Mouse (Mus musculus): Measurements from ENCODE around the gene Wdr66.

The Wdr66 gene

GRCm38 (mm10) chr5:123229296-123229695 lies 22.6 kb upstream of the Wdr66 start:
- Histone ChIP-seq H3K36me3 (ENCODE audit: insufficient read depth, low read length) (peaks cover 3% of the 10 kb centered on the region; the same call in 1 of the 2 replicates), H3K4me1 (replicated peaks; ENCODE audit: low read depth, low read length) (peaks cover 18% of the 10 kb centered on the region), H3K4me3 (replicated peaks; ENCODE audit: low read length) (peak overlapping the region; percentile 88; the same call in 1 of the 2 replicates), H3K27me3 (ENCODE audit: insufficient read depth, low read length) (no peaks in the 10 kb centered on the region), H3K9me3 (ENCODE audit: low read length) (no peaks in the 10 kb centered on the region)
- TF ChIP-seq CTCF (conservative IDR thresholded peaks at IDR 0.05; ENCODE audit: low read length) (no peak), NANOG (IDR thresholded peaks at IDR 0.05; ENCODE audit: borderline replicate concordance, low read length) (no peak), POU5F1 (IDR thresholded peaks at IDR 0.05; ENCODE audit: borderline replicate concordance, low read length) (no peak)

GRCm38 (mm10) chr5:123232180-123232579 lies 19.7 kb upstream of the Wdr66 start:
- Histone ChIP-seq H3K4me3 (replicated peaks; ENCODE audit: low read length) (no peak overlapping the region), H3K9me3 (ENCODE audit: low read length) (no peaks in the 10 kb centered on the region), H3K4me1 (replicated peaks; ENCODE audit: low read depth, low read length) (peaks cover 28% of the 10 kb centered on the region), H3K27me3 (ENCODE audit: insufficient read depth, low read length) (no peaks in the 10 kb centered on the region), H3K36me3 (ENCODE audit: insufficient read depth, low read length) (peaks cover 20% of the 10 kb centered on the region)
- no peak for TF ChIP-seq NANOG (IDR thresholded peaks at IDR 0.05; ENCODE audit: borderline replicate concordance, low read length)
- no peak for TF ChIP-seq CTCF (conservative IDR thresholded peaks at IDR 0.05; ENCODE audit: low read length)
- TF ChIP-seq POU5F1 (IDR thresholded peaks at IDR 0.05; ENCODE audit: borderline replicate concordance, low read length): no peak

- H3K27me3 ChIP-seq (ENCODE audit: insufficient read depth, low read length): no peaks in the 10 kb centered on the region
- H3K36me3 ChIP-seq (ENCODE audit: insufficient read depth, low read length): peaks cover 46% of the 10 kb centered on the region
- H3K4me1 ChIP-seq (replicated peaks; ENCODE audit: low read depth, low read length): peaks cover 25% of the 10 kb centered on the region
- H3K4me3 ChIP-seq (replicated peaks; ENCODE audit: low read length): no peak overlapping the region
- peak; percentile 93 for TF ChIP-seq CTCF (conservative IDR thresholded peaks at IDR 0.05; ENCODE audit: low read length)
- TF ChIP-seq POU5F1 (IDR thresholded peaks at IDR 0.05; ENCODE audit: borderline replicate concordance, low read length): no peak
- H3K9me3 ChIP-seq (ENCODE audit: low read length): no peaks in the 10 kb centered on the region
Observed at GRCm38 (mm10) chr5:123235731-123236130, 16.2 kb upstream of the Wdr66 start.

- peaks cover 52% of the 10 kb centered on the region for H3K36me3 ChIP-seq (ENCODE audit: insufficient read depth, low read length)
- H3K9me3 ChIP-seq (ENCODE audit: low read length): no peaks in the 10 kb centered on the region
- H3K4me1 ChIP-seq (replicated peaks; ENCODE audit: low read depth, low read length): peaks cover 25% of the 10 kb centered on the region
- H3K27me3 ChIP-seq (ENCODE audit: insufficient read depth, low read length): no peaks in the 10 kb centered on the region
- H3K4me3 ChIP-seq (replicated peaks; ENCODE audit: low read length): no peak overlapping the region
- no peak for TF ChIP-seq POU5F1 (IDR thresholded peaks at IDR 0.05; ENCODE audit: borderline replicate concordance, low read length)
- TF ChIP-seq CTCF (conservative IDR thresholded peaks at IDR 0.05; ENCODE audit: low read length): no peak
- no peak for TF ChIP-seq NANOG (IDR thresholded peaks at IDR 0.05; ENCODE audit: borderline replicate concordance, low read length)
Observed at GRCm38 (mm10) chr5:123236426-123236825, 15.5 kb upstream of the Wdr66 start.

GRCm38 (mm10) chr5:123239501-123239900 lies 12.4 kb upstream of the Wdr66 start:
- no peaks in the 10 kb centered on the region for H3K27me3 ChIP-seq (ENCODE audit: insufficient read depth, low read length)
- TF ChIP-seq CTCF (conservative IDR thresholded peaks at IDR 0.05; ENCODE audit: low read length): no peak
- TF ChIP-seq NANOG (IDR thresholded peaks at IDR 0.05; ENCODE audit: borderline replicate concordance, low read length): no peak
- no peak for TF ChIP-seq POU5F1 (IDR thresholded peaks at IDR 0.05; ENCODE audit: borderline replicate concordance, low read length)
- H3K4me3 ChIP-seq (replicated peaks; ENCODE audit: low read length): no peak overlapping the region
- peaks cover 17% of the 10 kb centered on the region for H3K4me1 ChIP-seq (replicated peaks; ENCODE audit: low read depth, low read length)
- H3K9me3 ChIP-seq (ENCODE audit: low read length): no peaks in the 10 kb centered on the region
- peaks cover 80% of the 10 kb centered on the region for H3K36me3 ChIP-seq (ENCODE audit: insufficient read depth, low read length)

GRCm38 (mm10) chr5:123245518-123245917 lies 6.4 kb upstream of the Wdr66 start:
- no peaks in the 10 kb centered on the region for H3K9me3 ChIP-seq (ENCODE audit: low read length)
- TF ChIP-seq NANOG (IDR thresholded peaks at IDR 0.05; ENCODE audit: borderline replicate concordance, low read length) (no peak), CTCF (conservative IDR thresholded peaks at IDR 0.05; ENCODE audit: low read length) (peak; percentile 70), POU5F1 (IDR thresholded peaks at IDR 0.05; ENCODE audit: borderline replicate concordance, low read length) (no peak)
- H3K36me3 ChIP-seq (ENCODE audit: insufficient read depth, low read length): peaks cover 36% of the 10 kb centered on the region

GRCm38 (mm10) chr5:123251390-123251789 lies 512 bp upstream of the Wdr66 start:
- Histone ChIP-seq H3K4me1 (replicated peaks; ENCODE audit: low read depth, low read length) (peaks cover 29% of the 10 kb centered on the region), H3K9me3 (ENCODE audit: low read length) (no peaks in the 10 kb centered on the region), H3K36me3 (ENCODE audit: insufficient read depth, low read length) (no peaks in the 10 kb centered on the region), H3K4me3 (replicated peaks; ENCODE audit: low read length) (no peak overlapping the region), H3K27me3 (ENCODE audit: insufficient read depth, low read length) (peaks cover 30% of the 10 kb centered on the region)
- TF ChIP-seq POU5F1 (IDR thresholded peaks at IDR 0.05; ENCODE audit: borderline replicate concordance, low read length) (no peak), NANOG (IDR thresholded peaks at IDR 0.05; ENCODE audit: borderline replicate concordance, low read length) (no peak), CTCF (conservative IDR thresholded peaks at IDR 0.05; ENCODE audit: low read length) (no peak)

More at GRCm38 (mm10) chr5:123245518-123245917, 6.4 kb upstream of the Wdr66 start:
- Histone ChIP-seq H3K4me3 (replicated peaks; ENCODE audit: low read length) (no peak overlapping the region), H3K4me1 (replicated peaks; ENCODE audit: low read depth, low read length) (peaks cover 17% of the 10 kb centered on the region), H3K27me3 (ENCODE audit: insufficient read depth, low read length) (no peaks in the 10 kb centered on the region)

- no peaks in the 10 kb centered on the region for H3K36me3 ChIP-seq (ENCODE audit: insufficient read depth, low read length)
- H3K27me3 ChIP-seq (ENCODE audit: insufficient read depth, low read length): peaks cover 35% of the 10 kb centered on the region
- H3K4me1 ChIP-seq (replicated peaks; ENCODE audit: low read depth, low read length): peaks cover 20% of the 10 kb centered on the region
- no peak for TF ChIP-seq POU5F1 (IDR thresholded peaks at IDR 0.05; ENCODE audit: borderline replicate concordance, low read length)
- no peak for TF ChIP-seq CTCF (conservative IDR thresholded peaks at IDR 0.05; ENCODE audit: low read length)
- TF ChIP-seq NANOG (IDR thresholded peaks at IDR 0.05; ENCODE audit: borderline replicate concordance, low read length): no peak
- H3K4me3 ChIP-seq (replicated peaks; ENCODE audit: low read length): no peak overlapping the region
- no peaks in the 10 kb centered on the region for H3K9me3 ChIP-seq (ENCODE audit: low read length)
Observed at GRCm38 (mm10) chr5:123256841-123257755, 5.2 kb downstream of the Wdr66 start.
